In the genomic region with DNA sequence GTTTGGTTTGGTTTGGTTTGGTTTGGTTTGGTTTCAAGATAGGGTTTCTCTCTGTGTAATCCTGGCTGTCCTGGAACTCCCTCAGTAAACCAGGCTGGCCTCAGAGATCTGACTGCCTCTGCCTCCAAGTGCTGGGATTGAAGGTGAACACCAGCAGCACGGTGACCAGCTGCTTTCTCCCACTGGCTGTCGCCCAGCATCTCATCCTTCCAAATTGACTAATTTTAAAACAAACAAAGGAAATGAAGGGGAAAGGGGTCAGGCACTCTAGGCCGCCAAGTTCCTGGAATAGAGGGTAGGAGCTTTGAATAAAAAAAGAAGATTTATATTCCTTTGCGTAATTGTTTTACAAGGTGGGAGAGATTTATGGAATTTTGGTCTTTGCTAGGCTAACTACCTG, we compare ENCODE assay signal across 10 mouse cellular contexts.
"Had no signal": no experiment of that assay in that cellular context is flagged by ENCODE, and none has a peak within 500 bp of the region (broad histone marks: within the 10 kb centered on the region; RNA-seq: fewer than 3 reads in every experiment).

No protein-coding gene starts in this region.

- H3K27ac ChIP-seq: left cerebral cortex, adult 2 months; limb, embryonic 15.5 days; liver, embryonic 13.5 days; lung, embryonic 15.5 days; midbrain, embryonic 12.5 days; neural tube, embryonic 15.5 days; stomach, postnatal 0 days had no signal

- DNase-seq: liver, embryonic 13.5 days; liver, postnatal 0 days; right cerebral cortex, adult 18-20 months; thymus, postnatal 4 days had no signal

- H3K9me3 ChIP-seq: limb, embryonic 15.5 days; liver, embryonic 13.5 days; lung, embryonic 15.5 days; neural tube, embryonic 15.5 days had no signal

- H3K4me3 ChIP-seq: left cerebral cortex, adult 2 months; limb, embryonic 15.5 days; liver, embryonic 13.5 days; lung, embryonic 15.5 days; midbrain, embryonic 12.5 days; neural tube, embryonic 15.5 days had no signal

- H3K4me1 ChIP-seq: liver, embryonic 13.5 days; midbrain, embryonic 12.5 days; neural tube, embryonic 15.5 days had no signal

- H3K27me3 ChIP-seq: limb, embryonic 15.5 days; neural tube, embryonic 15.5 days had no signal

- H3K9ac ChIP-seq: limb, embryonic 15.5 days; liver, embryonic 13.5 days; liver, postnatal 0 days; lung, embryonic 15.5 days; midbrain, embryonic 12.5 days; neural tube, embryonic 15.5 days had no signal

- H3K36me3 ChIP-seq: limb, embryonic 15.5 days; liver, embryonic 13.5 days; lung, embryonic 15.5 days; midbrain, embryonic 12.5 days; neural tube, embryonic 15.5 days had no signal
